Mouse (Mus musculus) intestine, embryonic 14.5 days (tissue): ENCODE measurements around the gene Gm3854. TPM values are rescaled to one million over a fixed set of nuclear protein-coding genes. Genes with fewer than 3 reads are reported as not detected.

Source experiments
- ATAC-seq: fragments of 200-750 bp; cut with Nextera tagmentation; replicated peaks from 2 replicates; pipeline ENCODE4 v1.8.0; 2017; ENCODE audit warnings: low read depth, moderate number of reproducible peaks, moderate TSS enrichment, moderate library complexity; ENCODE audit not compliant: low FRiP score, low TSS enrichment
- DNase-seq: peaks from one replicate; pipeline ENCODE4 v3.0.0-alpha.2; 2018; ENCODE audit warnings: low spot score
- H3K27ac ChIP-seq: fragments of 300-500 bp; sonication (generic); 2 replicates; pipeline ENCODE4 v1.5.1; 2014; ENCODE audit warnings: low read depth, mild to moderate bottlenecking, control low read depth
- H3K27me3 ChIP-seq: fragments of 300-500 bp; sonication (generic); replicated peaks from 2 replicates; pipeline ENCODE4 v1.6.1; 2014; ENCODE audit warnings: low read length, control low read depth; ENCODE audit not compliant: control insufficient read depth, insufficient read depth
- H3K36me3 ChIP-seq: fragments of 300-500 bp; sonication (generic); 2 replicates; pipeline ENCODE4 v1.6.1; 2014; ENCODE audit warnings: low read length, control low read depth; ENCODE audit not compliant: control insufficient read depth, insufficient read depth
- H3K4me1 ChIP-seq: fragments of 300-500 bp; sonication (generic); replicated peaks from 2 replicates; pipeline ENCODE4 v1.6.1; 2014; ENCODE audit warnings: low read length, control low read depth, mixed read lengths; ENCODE audit not compliant: control insufficient read depth, insufficient read depth
- H3K4me2 ChIP-seq: fragments of 300-500 bp; sonication (generic); 2 replicates; pipeline ENCODE4 v1.6.1; 2014; ENCODE audit warnings: low read length
- H3K4me3 ChIP-seq: fragments of 300-500 bp; sonication (generic); 2 replicates; pipeline ENCODE4 v1.5.1; 2014; ENCODE audit warnings: low read depth, low read length, control low read depth, mixed read lengths
- H3K9ac ChIP-seq: fragments of 300-500 bp; sonication (generic); 2 replicates; pipeline ENCODE4 v1.6.1; 2014; ENCODE audit warnings: mild to moderate bottlenecking, low read length
- H3K9me3 ChIP-seq: fragments of 300-500 bp; sonication (generic); 2 replicates; pipeline ENCODE4 v1.6.1; 2016; ENCODE audit warnings: low read length, control low read depth; ENCODE audit not compliant: control insufficient read depth
- WGBS: fragments of 180-500 bp; shearing (Covaris S2); extraction: QIAGEN DNeasy Blood & Tissue Kit; methylation state at CpG from one replicate; pipeline ENCODE4 v1.1.7; 2014; 5-methylcytosine and 5-hydroxymethylcytosine counted together
- polyA plus RNA-seq: library from polyadenylated mRNA; unstranded; fragments of >200 nt; fragmentation: Nextera tagmentation; extraction: Ambion mirVana; gene quantifications from 2 replicates; pipeline ENCODE4 v1.2.1, GENCODE M21; 2014

Gene Gm3854
- polyA plus RNA-seq, 1 experiment from 2014 or later: 1.5 TPM

DNA sequence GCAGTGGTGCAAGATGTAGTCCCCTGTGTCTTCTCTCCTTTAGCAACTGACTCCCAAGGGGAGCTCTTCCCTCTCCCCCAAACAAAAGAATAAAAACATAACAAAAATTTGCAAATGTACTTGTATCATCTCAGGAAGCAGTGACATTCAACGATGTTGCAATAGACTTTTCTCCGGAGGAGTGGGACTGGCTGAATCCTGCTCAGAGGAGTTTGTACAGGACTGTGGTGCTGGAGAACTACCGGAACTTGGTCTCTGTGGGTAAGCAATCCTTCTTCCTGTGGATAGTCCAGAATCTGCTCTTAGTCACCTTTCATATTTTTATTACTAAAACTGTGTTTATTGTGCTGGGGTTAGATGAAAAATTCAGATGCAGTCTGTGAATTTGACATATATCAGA is 29.4 kb downstream of the Gm3854 start:
- Histone ChIP-seq H3K9ac (no peak overlapping the region), H3K36me3 (no peaks in the 10 kb centered on the region), H3K27me3 (no peaks in the 10 kb centered on the region), H3K4me1 (no peaks in the 10 kb centered on the region), H3K9me3 (no peaks in the 10 kb centered on the region), H3K27ac (no peak overlapping the region), H3K4me2 (no peak overlapping the region), H3K4me3 (no peak overlapping the region)
- DNase-seq (no peak), ATAC-seq (no peak)
- 88% methylated on average over 3 of the region's 3 CpGs for WGBS

DNA sequence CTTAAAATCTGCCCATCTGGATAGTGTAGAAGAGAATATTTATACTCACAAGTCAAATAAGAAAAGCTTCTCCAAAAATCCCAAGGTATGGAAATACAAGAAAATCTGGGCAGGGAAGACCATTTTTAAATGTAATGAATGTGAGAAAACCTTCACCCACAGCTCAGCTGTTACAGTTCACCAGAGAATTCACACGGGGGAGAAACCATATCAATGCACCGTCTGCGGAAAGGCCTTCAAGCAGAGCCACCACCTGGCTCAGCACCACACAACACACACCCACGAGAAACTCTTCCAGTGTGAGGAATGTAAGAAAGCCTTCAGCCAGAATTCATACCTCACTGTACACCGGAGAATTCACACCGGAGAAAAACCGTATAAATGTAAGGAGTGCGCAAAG is 34.9 kb downstream of the Gm3854 start:
- H3K4me1 ChIP-seq: peaks cover under 1% of the 10 kb centered on the region
- H3K27ac ChIP-seq: no peak overlapping the region
- H3K4me2 ChIP-seq: no peak overlapping the region
- H3K36me3 ChIP-seq: peaks cover 7% of the 10 kb centered on the region; the same call in 1 of the 2 replicates
- no peak for ATAC-seq
- no peak overlapping the region for H3K9ac ChIP-seq
- H3K9me3 ChIP-seq: no peaks in the 10 kb centered on the region
- H3K27me3 ChIP-seq: no peaks in the 10 kb centered on the region
- no peak for DNase-seq
- H3K4me3 ChIP-seq: no peak overlapping the region
- WGBS: 83% methylated on average over 8 of the region's 8 CpGs

DNA sequence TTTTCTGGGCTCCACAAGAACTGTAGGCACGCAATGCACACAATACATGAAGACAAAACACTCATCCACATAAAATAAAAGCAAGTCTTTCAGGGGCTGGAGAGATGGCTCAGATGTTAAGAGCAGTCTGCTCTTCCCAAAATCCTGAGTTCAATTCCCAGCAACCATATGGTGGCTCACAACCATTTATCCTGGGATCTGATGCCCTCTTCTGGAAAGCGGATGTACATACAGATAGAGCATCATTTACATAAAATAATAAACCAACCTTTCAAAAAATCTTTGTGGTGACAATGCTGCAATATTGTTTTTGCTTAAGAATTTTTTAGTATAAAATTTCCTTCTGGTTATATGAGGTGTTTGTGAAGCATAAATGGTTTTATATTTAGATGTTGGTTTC is 37.9 kb downstream of the Gm3854 start:
- WGBS: 74% methylated on average over 2 of the region's 2 CpGs
- no peak overlapping the region for H3K4me3 ChIP-seq

DNA sequence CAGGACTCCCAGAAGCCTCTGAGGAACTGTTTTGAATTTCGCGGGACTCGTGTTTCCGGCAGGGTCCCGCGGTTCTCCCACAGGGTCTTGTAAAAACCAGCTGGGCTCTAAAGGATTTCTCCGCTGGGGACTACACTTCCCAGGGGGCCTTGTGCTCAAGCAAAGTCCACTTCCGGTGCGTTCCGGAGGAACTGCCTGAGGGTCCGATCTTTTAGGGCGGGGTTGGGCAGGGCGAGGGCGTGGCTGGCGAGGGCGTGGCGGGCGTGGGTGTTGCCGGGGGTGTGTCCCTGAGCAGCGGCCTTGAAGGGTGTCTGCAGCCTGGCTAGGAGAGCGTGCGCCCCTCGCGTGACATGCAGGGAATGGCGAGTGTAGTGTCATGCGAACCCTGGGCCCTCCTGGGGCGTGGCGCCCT is 39.5 kb downstream of the Gm3854 start, which contains the start of gene Zfp28:
Gene Zfp28, plus strand, starts transcription at position 252 of the 412 bp plus-strand sequence.
- Histone ChIP-seq H3K36me3 (peaks cover 7% of the 10 kb centered on the region; the same call in 1 of the 2 replicates), H3K27ac (no peak within 1 kb of the TSS), H3K27me3 (no peaks in the 10 kb centered on the region), H3K4me3 (peak within 1 kb of the TSS; percentile 44), H3K9ac (peak within 1 kb of the TSS; percentile 51), H3K9me3 (no peaks in the 10 kb centered on the region), H3K4me1 (peaks cover 8% of the 10 kb centered on the region), H3K4me2 (peak within 1 kb of the TSS; percentile 75)
- ATAC-seq (peak; percentile 96), DNase-seq (peak; percentile 96)
- WGBS: under 1% methylated on average over 28 of the region's 28 CpGs

More for the DNA sequence above, 37.9 kb downstream of the Gm3854 start:
- DNase-seq: no peak
- Histone ChIP-seq H3K9ac (no peak overlapping the region), H3K9me3 (no peaks in the 10 kb centered on the region), H3K4me2 (no peak overlapping the region), H3K36me3 (peaks cover 7% of the 10 kb centered on the region; the same call in 1 of the 2 replicates), H3K27ac (no peak overlapping the region), H3K4me1 (peaks cover 8% of the 10 kb centered on the region), H3K27me3 (no peaks in the 10 kb centered on the region)
- no peak for ATAC-seq

DNA sequence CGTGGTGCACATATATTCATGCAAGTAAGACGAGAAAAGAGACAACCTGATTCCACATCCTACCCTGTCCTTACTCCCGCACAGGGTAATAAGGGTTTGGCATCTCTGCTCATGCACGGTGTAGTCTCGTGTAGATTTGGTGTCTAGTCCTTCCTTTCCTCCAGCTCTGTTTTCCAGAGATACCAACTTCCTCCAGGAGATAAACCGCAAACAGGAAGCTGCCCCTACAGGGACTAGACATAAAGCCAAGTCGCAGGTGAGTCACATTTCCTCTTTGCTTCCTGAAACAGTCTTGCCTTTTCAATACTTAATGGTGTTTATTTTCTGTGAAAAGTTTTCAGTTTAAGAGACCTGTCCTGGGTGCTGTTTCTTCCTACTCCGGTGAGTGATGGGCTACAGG is 40.5 kb downstream of the Gm3854 start:
- Histone ChIP-seq H3K36me3 (peaks cover 4% of the 10 kb centered on the region; the same call in 1 of the 2 replicates), H3K9ac (no peak overlapping the region), H3K9me3 (no peaks in the 10 kb centered on the region), H3K4me1 (peaks cover 8% of the 10 kb centered on the region), H3K4me3 (peak overlapping the region; percentile 44), H3K27ac (no peak overlapping the region), H3K4me2 (peak overlapping the region; percentile 75), H3K27me3 (no peaks in the 10 kb centered on the region)
- DNase-seq: no peak
- no peak for ATAC-seq
- WGBS: 62% methylated on average over 8 of the region's 8 CpGs

DNA sequence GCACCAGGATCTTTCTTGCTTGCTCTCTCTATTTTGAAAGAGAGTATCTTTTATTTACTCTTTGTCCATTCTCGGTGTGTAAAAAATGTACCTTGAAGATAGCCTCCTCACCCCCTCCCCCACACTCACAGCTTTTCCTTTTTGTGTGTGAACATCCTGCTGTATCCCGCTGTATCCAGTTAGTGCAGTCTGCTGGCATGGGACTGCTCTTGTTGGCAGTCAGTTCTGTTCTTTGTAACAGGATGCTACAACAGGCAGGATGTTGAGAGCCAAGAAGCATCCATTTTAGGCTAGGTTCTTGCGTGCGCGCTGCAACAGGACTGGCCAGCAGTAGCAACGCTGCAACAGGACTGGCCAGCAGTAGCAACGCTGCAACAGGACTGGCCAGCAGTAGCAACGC is 43.4 kb downstream of the Gm3854 start:
- no peaks in the 10 kb centered on the region for H3K27me3 ChIP-seq
- H3K9ac ChIP-seq: no peak overlapping the region
- H3K36me3 ChIP-seq: peaks cover 25% of the 10 kb centered on the region
- ATAC-seq (no peak), DNase-seq (no peak)
- 95% methylated on average over 8 of the region's 8 CpGs for WGBS
- no peak overlapping the region for H3K4me2 ChIP-seq
- no peaks in the 10 kb centered on the region for H3K9me3 ChIP-seq
- H3K27ac ChIP-seq: no peak overlapping the region
- H3K4me3 ChIP-seq: no peak overlapping the region
- H3K4me1 ChIP-seq: peaks cover 8% of the 10 kb centered on the region

DNA sequence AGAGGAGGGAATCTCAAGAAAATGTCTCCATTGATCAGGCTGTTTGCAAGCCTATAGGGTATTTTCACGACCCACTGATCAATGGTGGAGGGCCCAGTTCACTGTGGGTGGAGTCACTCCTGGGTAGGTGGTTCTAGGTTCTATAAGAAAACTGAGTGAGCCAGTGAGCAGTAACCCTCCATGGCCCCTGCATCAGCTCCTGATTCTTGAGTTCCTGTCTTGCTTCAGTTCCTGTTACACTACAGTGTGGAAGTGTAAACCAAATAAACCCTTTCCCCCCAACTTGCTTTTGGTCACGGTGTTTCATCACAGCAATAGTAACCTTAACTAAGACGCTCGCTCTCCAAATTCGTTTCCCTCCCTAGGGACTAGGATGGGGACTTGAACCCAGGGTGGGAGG is 45.4 kb downstream of the Gm3854 start:
- Histone ChIP-seq H3K9ac (no peak overlapping the region), H3K9me3 (no peaks in the 10 kb centered on the region), H3K27ac (no peak overlapping the region), H3K4me2 (no peak overlapping the region), H3K36me3 (peaks cover 39% of the 10 kb centered on the region), H3K4me1 (peaks cover 3% of the 10 kb centered on the region; the same call in 1 of the 2 replicates), H3K4me3 (no peak overlapping the region), H3K27me3 (no peaks in the 10 kb centered on the region)
- WGBS: 86% methylated on average over 5 of the region's 5 CpGs
- ATAC-seq: no peak
- no peak for DNase-seq

DNA sequence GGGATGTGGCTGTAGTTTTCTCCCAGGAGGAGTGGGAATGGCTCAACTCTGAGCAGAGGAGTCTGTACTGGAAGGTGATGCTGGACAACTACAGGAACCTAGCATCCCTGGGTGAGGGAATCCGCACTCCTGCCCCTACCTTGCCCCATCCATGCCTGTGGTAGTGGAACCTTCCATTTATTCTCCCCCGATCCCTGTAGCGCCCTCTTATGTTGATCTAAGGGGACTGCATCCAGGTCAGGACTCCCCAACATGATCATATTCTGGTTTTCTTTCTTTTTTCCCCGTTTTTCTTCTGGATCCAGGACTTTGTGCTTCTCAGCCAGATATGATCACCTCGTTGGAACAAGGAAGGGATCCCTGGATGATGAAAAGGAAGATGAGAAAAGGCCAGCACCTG is 45.9 kb downstream of the Gm3854 start:
- Histone ChIP-seq H3K4me2 (no peak overlapping the region), H3K27ac (no peak overlapping the region), H3K27me3 (no peaks in the 10 kb centered on the region), H3K9ac (no peak overlapping the region), H3K4me3 (no peak overlapping the region), H3K9me3 (no peaks in the 10 kb centered on the region), H3K4me1 (no peaks in the 10 kb centered on the region), H3K36me3 (peaks cover 43% of the 10 kb centered on the region)
- no peak for DNase-seq
- ATAC-seq: no peak
- WGBS: 63% methylated on average over 5 of the region's 5 CpGs
